Mouse (Mus musculus): Measurements from ENCODE around the gene Vwa8. TPM values are rescaled to one million over a fixed set of nuclear protein-coding genes. Genes with fewer than 3 reads are reported as not detected.

Gene Vwa8
- polyA plus RNA-seq, 1 experiment from 2014 or later: 8.0 TPM

DNA sequence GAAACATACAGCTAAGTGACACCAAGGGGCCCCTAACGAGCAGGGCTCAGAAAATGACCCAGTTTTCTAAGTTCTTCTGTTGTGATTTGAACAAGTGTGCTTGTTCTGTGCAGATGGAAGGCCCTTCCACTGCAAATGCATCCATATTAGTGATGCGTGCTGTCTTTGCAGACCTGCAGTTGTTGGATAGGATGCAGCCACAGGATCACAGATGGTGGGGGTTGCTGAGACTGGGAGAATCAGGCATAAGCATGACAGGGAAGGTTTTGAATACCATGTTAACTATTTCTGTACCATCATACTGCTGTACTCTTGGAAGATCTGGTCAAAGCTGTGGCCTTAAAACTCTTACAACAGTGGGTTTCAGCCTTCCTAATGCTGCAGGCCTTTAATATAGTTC lies 83.2 kb downstream of the Vwa8 start:
- Histone ChIP-seq H3K27ac (replicated peaks; ENCODE audit: low read depth, low read length) (no peak overlapping the region), H3K36me3 (ENCODE audit: control insufficient read depth, insufficient read depth, low read length) (no peaks in the 10 kb centered on the region), H3K4me1 (ENCODE audit: control insufficient read depth, insufficient read depth, low read length) (no peaks in the 10 kb centered on the region), H3K9ac (replicated peaks; ENCODE audit: low read length) (no peak overlapping the region), H3K9me3 (ENCODE audit: control insufficient read depth, low read length) (no peaks in the 10 kb centered on the region), H3K27me3 (ENCODE audit: control insufficient read depth, insufficient read depth, low read length) (no peaks in the 10 kb centered on the region), H3K4me2 (ENCODE audit: low read length) (no peak overlapping the region), H3K4me3 (replicated peaks; ENCODE audit: low read depth, low read length) (no peak overlapping the region)
- no peak for ATAC-seq (ENCODE audit: low FRiP score, low TSS enrichment)
- 66% methylated on average over 2 of the region's 2 CpGs for whole genome bisulfite sequencing
- DNase-seq: peak; percentile 6

DNA sequence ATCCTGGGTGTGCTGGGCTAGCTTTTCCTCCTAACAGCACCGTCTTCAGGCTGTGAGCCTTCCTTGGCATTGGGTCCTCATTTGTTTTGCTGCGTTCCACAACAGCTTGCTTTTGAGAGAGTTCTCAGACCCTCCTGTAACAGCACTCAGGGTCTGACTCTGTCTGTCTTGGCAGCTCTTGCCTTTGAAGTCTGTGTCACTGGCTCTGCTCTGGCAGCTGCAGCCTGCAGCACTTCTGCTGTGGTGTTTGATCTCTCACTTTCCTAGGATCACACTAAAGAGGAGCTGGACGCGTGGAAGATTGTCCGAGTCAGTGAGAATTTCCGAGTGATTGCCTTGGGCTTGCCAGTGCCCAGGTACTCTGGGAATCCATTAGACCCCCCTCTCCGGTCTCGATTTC lies 84.5 kb downstream of the Vwa8 start:
- H3K9me3 ChIP-seq (ENCODE audit: control insufficient read depth, low read length): no peaks in the 10 kb centered on the region
- H3K4me1 ChIP-seq (ENCODE audit: control insufficient read depth, insufficient read depth, low read length): no peaks in the 10 kb centered on the region
- no peak for ATAC-seq (ENCODE audit: low FRiP score, low TSS enrichment)
- H3K4me2 ChIP-seq (ENCODE audit: low read length): no peak overlapping the region
- peak; percentile 47 for DNase-seq
- H3K27me3 ChIP-seq (ENCODE audit: control insufficient read depth, insufficient read depth, low read length): no peaks in the 10 kb centered on the region
- no peaks in the 10 kb centered on the region for H3K36me3 ChIP-seq (ENCODE audit: control insufficient read depth, insufficient read depth, low read length)
- H3K9ac ChIP-seq (replicated peaks; ENCODE audit: low read length): no peak overlapping the region
- 54% methylated on average over 8 of the region's 8 CpGs for WGBS
- H3K4me3 ChIP-seq (replicated peaks; ENCODE audit: low read depth, low read length): no peak overlapping the region
- no peak overlapping the region for H3K27ac ChIP-seq (replicated peaks; ENCODE audit: low read depth, low read length)

DNA sequence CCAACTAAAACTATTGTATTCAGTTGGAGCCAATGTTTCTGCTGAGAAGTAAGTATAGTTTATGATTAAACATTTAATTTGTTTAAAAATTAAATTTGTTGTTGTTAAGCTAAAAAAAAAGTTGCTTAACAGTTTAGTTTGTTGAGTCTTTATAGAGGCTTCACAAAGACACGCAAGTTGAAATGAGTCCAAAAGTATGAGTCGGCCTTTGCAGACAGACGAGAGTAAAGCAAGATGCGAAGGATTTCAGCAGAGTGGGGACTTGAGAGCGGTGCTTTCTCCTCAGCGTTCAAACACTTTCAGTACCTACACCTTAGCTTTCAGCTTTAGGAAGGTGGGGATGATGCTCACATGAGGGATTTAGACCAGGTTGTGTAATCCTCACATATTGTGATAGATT lies 85.7 kb downstream of the Vwa8 start:
- Histone ChIP-seq H3K27me3 (ENCODE audit: control insufficient read depth, insufficient read depth, low read length) (no peaks in the 10 kb centered on the region), H3K9ac (replicated peaks; ENCODE audit: low read length) (no peak overlapping the region), H3K4me2 (ENCODE audit: low read length) (no peak overlapping the region), H3K4me3 (replicated peaks; ENCODE audit: low read depth, low read length) (no peak overlapping the region), H3K27ac (replicated peaks; ENCODE audit: low read depth, low read length) (no peak overlapping the region), H3K9me3 (ENCODE audit: control insufficient read depth, low read length) (no peaks in the 10 kb centered on the region), H3K36me3 (ENCODE audit: control insufficient read depth, insufficient read depth, low read length) (no peaks in the 10 kb centered on the region), H3K4me1 (ENCODE audit: control insufficient read depth, insufficient read depth, low read length) (no peaks in the 10 kb centered on the region)
- ATAC-seq (ENCODE audit: low FRiP score, low TSS enrichment): no peak
- DNase-seq: no peak
- 91% methylated on average over 6 of the region's 6 CpGs for whole genome bisulfite sequencing

DNA sequence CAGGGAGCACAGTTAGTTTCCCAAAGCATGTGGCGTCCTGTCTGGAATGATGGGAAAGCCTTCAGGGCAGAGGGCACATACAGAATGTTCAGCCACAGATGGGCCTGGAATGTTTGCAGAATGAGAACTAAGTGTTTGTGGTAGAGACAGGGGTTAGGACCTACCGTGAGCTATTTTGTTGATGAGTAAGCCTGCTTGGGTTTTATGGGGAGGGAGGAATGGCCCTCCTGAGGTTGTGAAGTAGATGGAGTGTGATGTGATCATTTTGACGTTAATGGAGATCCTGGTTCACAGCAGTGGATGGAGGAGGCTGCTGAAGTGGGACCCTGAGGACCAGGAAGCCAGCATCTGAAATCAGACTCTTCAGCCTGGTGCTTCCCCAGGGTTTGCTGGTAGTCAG lies 86.9 kb downstream of the Vwa8 start:
- no peaks in the 10 kb centered on the region for H3K36me3 ChIP-seq (ENCODE audit: control insufficient read depth, insufficient read depth, low read length)
- H3K27me3 ChIP-seq (ENCODE audit: control insufficient read depth, insufficient read depth, low read length): no peaks in the 10 kb centered on the region
- no peak overlapping the region for H3K4me2 ChIP-seq (ENCODE audit: low read length)
- WGBS: 75% methylated on average over 3 of the region's 3 CpGs
- DNase-seq (no peak), ATAC-seq (ENCODE audit: low FRiP score, low TSS enrichment) (no peak)
- no peak overlapping the region for H3K9ac ChIP-seq (replicated peaks; ENCODE audit: low read length)
- H3K4me3 ChIP-seq (replicated peaks; ENCODE audit: low read depth, low read length): no peak overlapping the region
- H3K9me3 ChIP-seq (ENCODE audit: control insufficient read depth, low read length): no peaks in the 10 kb centered on the region
- H3K4me1 ChIP-seq (ENCODE audit: control insufficient read depth, insufficient read depth, low read length): no peaks in the 10 kb centered on the region
- H3K27ac ChIP-seq (replicated peaks; ENCODE audit: low read depth, low read length): no peak overlapping the region

DNA sequence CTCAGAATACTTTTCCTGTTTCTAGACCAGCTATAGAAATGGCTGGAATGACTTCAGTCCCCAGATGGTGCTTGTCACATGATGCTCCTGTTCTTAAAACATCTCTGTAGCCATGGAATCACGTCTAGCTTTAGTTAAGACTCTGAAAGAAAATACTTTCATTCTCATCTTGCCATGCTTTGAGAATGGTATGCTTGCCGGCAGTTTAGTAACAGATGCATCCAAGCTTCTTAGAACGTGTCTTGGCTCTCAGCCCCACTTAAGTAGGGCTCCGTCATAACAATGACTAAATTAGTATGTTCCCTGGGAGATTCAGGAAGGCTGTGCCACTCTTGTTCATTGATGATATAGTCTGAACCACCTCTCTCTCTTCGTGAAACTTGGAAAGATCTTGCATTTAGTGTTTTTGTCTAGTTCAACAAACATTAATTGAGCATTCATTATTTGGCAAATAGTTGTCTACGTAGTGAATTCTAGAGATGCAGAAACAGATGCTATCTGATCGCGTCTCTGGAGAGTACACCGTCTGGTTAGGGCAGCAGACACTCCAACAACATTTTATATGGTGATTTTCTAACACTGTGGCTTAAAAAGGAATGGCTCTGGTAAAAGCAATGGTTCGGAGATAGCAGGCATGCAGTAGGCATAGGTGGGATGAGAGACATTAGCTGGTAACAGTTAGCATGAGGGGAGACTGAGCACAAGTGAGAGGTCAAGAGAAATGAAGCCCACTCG lies 93.1 kb downstream of the Vwa8 start:
- Histone ChIP-seq H3K27me3 (ENCODE audit: control insufficient read depth, insufficient read depth, low read length) (no peaks in the 10 kb centered on the region), H3K4me3 (replicated peaks; ENCODE audit: low read depth, low read length) (no peak overlapping the region), H3K9me3 (ENCODE audit: control insufficient read depth, low read length) (no peaks in the 10 kb centered on the region), H3K27ac (replicated peaks; ENCODE audit: low read depth, low read length) (no peak overlapping the region), H3K4me2 (ENCODE audit: low read length) (no peak overlapping the region), H3K9ac (replicated peaks; ENCODE audit: low read length) (no peak overlapping the region), H3K36me3 (ENCODE audit: control insufficient read depth, insufficient read depth, low read length) (no peaks in the 10 kb centered on the region), H3K4me1 (ENCODE audit: control insufficient read depth, insufficient read depth, low read length) (no peaks in the 10 kb centered on the region)
- ATAC-seq (ENCODE audit: low FRiP score, low TSS enrichment): no peak
- WGBS: 74% methylated on average over 11 of the region's 11 CpGs
- DNase-seq: peak; percentile 19

DNA sequence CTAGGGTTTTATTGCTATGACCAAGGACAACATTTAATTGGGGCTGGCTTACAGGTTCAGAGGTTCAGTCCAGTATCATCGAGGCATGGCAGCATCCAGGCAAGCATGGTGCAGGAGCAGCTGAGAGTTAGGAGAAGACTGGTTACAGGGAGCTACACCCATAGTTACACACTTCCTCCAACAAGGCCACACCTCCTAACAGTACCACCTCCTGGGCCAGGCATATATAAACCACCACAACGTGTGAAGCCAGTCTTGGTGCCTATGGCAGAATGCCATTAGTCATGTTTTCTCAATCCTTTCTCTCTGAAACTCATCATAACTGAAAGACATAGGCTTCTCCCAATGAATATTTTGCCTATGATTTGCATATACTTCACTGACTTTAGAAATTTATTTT lies 106.9 kb downstream of the Vwa8 start:
- ATAC-seq (ENCODE audit: low FRiP score, low TSS enrichment): no peak

DNA sequence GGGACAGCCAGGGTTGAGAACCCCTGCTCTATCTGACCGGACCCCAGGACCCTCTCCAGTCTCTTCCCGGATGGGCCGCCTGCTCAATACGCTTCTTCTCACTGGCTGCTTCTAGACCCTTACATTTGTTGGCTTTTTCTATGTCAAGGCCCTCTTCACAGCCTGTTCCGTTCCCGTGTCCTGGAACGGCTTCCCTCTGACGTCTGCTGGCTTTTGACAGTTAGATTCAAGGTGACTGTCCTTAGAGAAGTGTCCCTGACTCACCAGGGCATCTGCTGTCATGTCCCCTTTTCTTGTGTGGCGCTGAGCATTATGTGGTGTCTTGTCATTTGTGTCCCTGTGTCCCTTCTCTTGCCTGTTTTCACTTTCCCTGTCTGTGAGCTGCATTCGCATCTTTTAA lies 121.8 kb downstream of the Vwa8 start:
- Histone ChIP-seq H3K4me2 (ENCODE audit: low read length) (no peak overlapping the region), H3K36me3 (ENCODE audit: control insufficient read depth, insufficient read depth, low read length) (no peaks in the 10 kb centered on the region), H3K4me3 (replicated peaks; ENCODE audit: low read depth, low read length) (no peak overlapping the region), H3K27me3 (ENCODE audit: control insufficient read depth, insufficient read depth, low read length) (no peaks in the 10 kb centered on the region), H3K27ac (replicated peaks; ENCODE audit: low read depth, low read length) (no peak overlapping the region), H3K4me1 (ENCODE audit: control insufficient read depth, insufficient read depth, low read length) (no peaks in the 10 kb centered on the region), H3K9ac (replicated peaks; ENCODE audit: low read length) (no peak overlapping the region), H3K9me3 (ENCODE audit: control insufficient read depth, low read length) (no peaks in the 10 kb centered on the region)
- WGBS: 94% methylated on average over 10 of the region's 10 CpGs
- DNase-seq: no peak
- no peak for ATAC-seq (ENCODE audit: low FRiP score, low TSS enrichment)

More for the DNA sequence above, 106.9 kb downstream of the Vwa8 start:
- no peak for DNase-seq
- WGBS: 84% methylated on average over 2 of the region's 2 CpGs
- H3K36me3 ChIP-seq (ENCODE audit: control insufficient read depth, insufficient read depth, low read length): no peaks in the 10 kb centered on the region
- H3K27ac ChIP-seq (replicated peaks; ENCODE audit: low read depth, low read length): no peak overlapping the region
- no peaks in the 10 kb centered on the region for H3K9me3 ChIP-seq (ENCODE audit: control insufficient read depth, low read length)
- no peaks in the 10 kb centered on the region for H3K27me3 ChIP-seq (ENCODE audit: control insufficient read depth, insufficient read depth, low read length)
- no peaks in the 10 kb centered on the region for H3K4me1 ChIP-seq (ENCODE audit: control insufficient read depth, insufficient read depth, low read length)
- no peak overlapping the region for H3K4me2 ChIP-seq (ENCODE audit: low read length)
- no peak overlapping the region for H3K9ac ChIP-seq (replicated peaks; ENCODE audit: low read length)
- H3K4me3 ChIP-seq (replicated peaks; ENCODE audit: low read depth, low read length): no peak overlapping the region

DNA sequence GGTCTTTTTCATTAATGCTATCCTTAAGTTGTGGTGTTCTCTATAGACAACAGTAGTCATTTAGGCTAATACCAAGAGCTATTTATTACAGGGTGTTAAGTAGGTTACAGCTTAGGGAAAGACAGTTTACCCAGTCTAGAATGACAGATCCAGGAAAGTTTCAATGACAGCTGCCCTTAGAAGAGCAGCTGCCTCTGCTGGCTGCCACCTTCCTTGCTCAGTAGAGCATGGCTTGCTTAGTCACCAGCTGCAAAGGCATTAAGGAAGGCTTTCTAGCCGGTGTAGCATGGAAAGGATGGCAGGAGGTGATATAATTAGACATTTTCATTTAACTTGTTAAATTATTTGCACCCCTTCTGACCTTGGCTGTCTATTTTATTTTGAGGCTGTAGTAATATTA lies 123.6 kb downstream of the Vwa8 start:
- Histone ChIP-seq H3K4me1 (ENCODE audit: control insufficient read depth, insufficient read depth, low read length) (no peaks in the 10 kb centered on the region), H3K4me3 (replicated peaks; ENCODE audit: low read depth, low read length) (no peak overlapping the region), H3K4me2 (ENCODE audit: low read length) (no peak overlapping the region), H3K27ac (replicated peaks; ENCODE audit: low read depth, low read length) (no peak overlapping the region), H3K9ac (replicated peaks; ENCODE audit: low read length) (no peak overlapping the region), H3K27me3 (ENCODE audit: control insufficient read depth, insufficient read depth, low read length) (no peaks in the 10 kb centered on the region), H3K36me3 (ENCODE audit: control insufficient read depth, insufficient read depth, low read length) (no peaks in the 10 kb centered on the region), H3K9me3 (ENCODE audit: control insufficient read depth, low read length) (no peaks in the 10 kb centered on the region)
- ATAC-seq (ENCODE audit: low FRiP score, low TSS enrichment): no peak
- DNase-seq: no peak
- WGBS: 8% methylated on average over 1 of the region's 1 CpGs

DNA sequence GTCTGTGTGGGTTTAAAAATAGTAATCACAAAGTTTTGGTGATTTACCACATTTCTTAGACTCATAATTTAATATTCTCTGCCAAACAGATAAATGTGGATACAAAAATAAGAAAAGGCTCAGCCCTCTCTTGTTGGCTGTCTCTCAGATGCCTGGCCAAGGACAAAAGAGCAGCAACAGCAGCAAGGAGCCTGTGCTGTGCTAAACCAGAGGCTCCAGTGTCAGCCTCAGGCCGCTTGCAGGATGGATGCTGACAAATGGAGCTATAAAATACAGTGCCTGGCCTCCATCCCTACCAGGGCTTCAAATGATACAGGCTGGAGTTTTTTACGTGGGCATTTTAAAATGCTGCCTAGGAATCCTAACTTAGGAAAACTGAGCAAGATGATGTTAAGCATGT lies 134.3 kb downstream of the Vwa8 start:
- no peaks in the 10 kb centered on the region for H3K27me3 ChIP-seq (ENCODE audit: control insufficient read depth, insufficient read depth, low read length)
- H3K4me1 ChIP-seq (ENCODE audit: control insufficient read depth, insufficient read depth, low read length): no peaks in the 10 kb centered on the region
- H3K4me2 ChIP-seq (ENCODE audit: low read length): no peak overlapping the region
- 67% methylated on average over 2 of the region's 2 CpGs for WGBS
- DNase-seq (peak; percentile 38), ATAC-seq (ENCODE audit: low FRiP score, low TSS enrichment) (no peak)
- no peak overlapping the region for H3K4me3 ChIP-seq (replicated peaks; ENCODE audit: low read depth, low read length)
- H3K36me3 ChIP-seq (ENCODE audit: control insufficient read depth, insufficient read depth, low read length): no peaks in the 10 kb centered on the region
- no peak overlapping the region for H3K9ac ChIP-seq (replicated peaks; ENCODE audit: low read length)
- no peaks in the 10 kb centered on the region for H3K9me3 ChIP-seq (ENCODE audit: control insufficient read depth, low read length)
- no peak overlapping the region for H3K27ac ChIP-seq (replicated peaks; ENCODE audit: low read depth, low read length)

Measured in midbrain, embryonic 14.5 days (tissue).